Mouse (Mus musculus): ENCODE data around the gene Gm49027.
"Not testable (repeated sequence)": the region's sequence is repeated elsewhere in the genome, so short reads cannot be mapped to it uniquely, and the experiment has no call there.

DNA sequence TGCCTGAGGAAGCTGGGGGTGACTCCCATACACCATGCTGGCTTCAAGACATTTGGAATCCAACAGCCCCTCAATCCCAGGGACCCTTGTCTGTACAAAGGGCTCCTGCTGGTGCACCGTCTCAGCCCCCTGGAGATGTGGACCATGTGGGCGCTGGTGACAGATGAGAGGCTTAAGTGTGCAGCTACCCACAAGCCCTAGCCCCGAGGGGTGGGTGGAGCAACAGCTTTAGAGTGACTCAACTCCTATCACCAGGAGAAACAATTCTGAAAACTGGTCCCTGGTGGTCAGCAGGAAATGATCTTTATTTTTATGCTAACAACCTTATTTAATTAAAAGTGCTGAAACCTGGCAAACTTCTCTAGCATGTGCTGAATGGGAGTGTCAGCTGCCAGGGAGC is 13.9 kb downstream of the Gm49027 start:
- not testable (repeated sequence) for TF ChIP-seq CTCF (IDR thresholded peaks at IDR 0.05; ENCODE audit: control insufficient read depth, insufficient read depth, insufficient replicate concordance, low read depth, low read length); POLR2A (IDR thresholded peaks at IDR 0.05; ENCODE audit: control insufficient read depth, low read depth, low read length)
